Mouse (Mus musculus) heart, embryonic 12.5 days (tissue): Measurements from ENCODE around the gene Gm4881. TPM values are rescaled to one million over a fixed set of nuclear protein-coding genes. Genes with fewer than 3 reads are reported as not detected.

ENCODE experiments used
- ATAC-seq: fragments of 200-750 bp; cut with Nextera tagmentation; 2 replicates; pipeline ENCODE4 v1.8.0; 2017; ENCODE audit warnings: moderate TSS enrichment, moderate library complexity; ENCODE audit not compliant: insufficient number of reproducible peaks, low FRiP score
- H3K27ac ChIP-seq: fragments of 300-500 bp; sonication (generic); 2 replicates; pipeline ENCODE4 v1.5.1; 2016; ENCODE audit warnings: mild to moderate bottlenecking, moderate library complexity; ENCODE audit not compliant: poor library complexity, severe bottlenecking
- H3K27me3 ChIP-seq: fragments of 300-500 bp; sonication (generic); replicated peaks from 2 replicates; pipeline ENCODE4 v1.6.1; 2016; ENCODE audit warnings: mild to moderate bottlenecking, moderate library complexity
- H3K36me3 ChIP-seq: fragments of 300-500 bp; sonication (generic); 2 replicates; pipeline ENCODE4 v1.6.1; 2016; ENCODE audit warnings: mild to moderate bottlenecking, moderate library complexity
- H3K4me1 ChIP-seq: fragments of 300-500 bp; sonication (generic); replicated peaks from 2 replicates; pipeline ENCODE4 v1.6.1; 2016; ENCODE audit warnings: mild to moderate bottlenecking
- H3K4me2 ChIP-seq: fragments of 300-500 bp; sonication (generic); 2 replicates; pipeline ENCODE4 v1.6.1; 2016; ENCODE audit warnings: mild to moderate bottlenecking, moderate library complexity
- H3K4me3 ChIP-seq: fragments of 300-500 bp; sonication (generic); 2 replicates; pipeline ENCODE4 v1.5.1; 2016; ENCODE audit warnings: mild to moderate bottlenecking
- H3K9ac ChIP-seq: fragments of 300-500 bp; sonication (generic); 2 replicates; pipeline ENCODE4 v1.6.1; 2016; ENCODE audit warnings: mild to moderate bottlenecking, moderate library complexity
- H3K9me3 ChIP-seq: fragments of 300-500 bp; sonication (generic); replicated peaks from 2 replicates; pipeline ENCODE4 v1.6.1; 2016; ENCODE audit warnings: mild to moderate bottlenecking, moderate library complexity
- WGBS: fragments of 180-500 bp; shearing (Covaris S2); methylation state at CpG from one replicate; pipeline ENCODE4 v1.1.7; 2016; 5-methylcytosine and 5-hydroxymethylcytosine counted together
- polyA plus RNA-seq: library from polyadenylated mRNA; unstranded; fragments of >200 nt; fragmentation: Nextera tagmentation; extraction: Ambion mirVana; gene quantifications from 2 replicates; pipeline ENCODE4 v1.2.1, GENCODE M21; 2016

The Gm4881 gene
- polyA plus RNA-seq, 1 experiment from 2014 or later, result not detected

DNA sequence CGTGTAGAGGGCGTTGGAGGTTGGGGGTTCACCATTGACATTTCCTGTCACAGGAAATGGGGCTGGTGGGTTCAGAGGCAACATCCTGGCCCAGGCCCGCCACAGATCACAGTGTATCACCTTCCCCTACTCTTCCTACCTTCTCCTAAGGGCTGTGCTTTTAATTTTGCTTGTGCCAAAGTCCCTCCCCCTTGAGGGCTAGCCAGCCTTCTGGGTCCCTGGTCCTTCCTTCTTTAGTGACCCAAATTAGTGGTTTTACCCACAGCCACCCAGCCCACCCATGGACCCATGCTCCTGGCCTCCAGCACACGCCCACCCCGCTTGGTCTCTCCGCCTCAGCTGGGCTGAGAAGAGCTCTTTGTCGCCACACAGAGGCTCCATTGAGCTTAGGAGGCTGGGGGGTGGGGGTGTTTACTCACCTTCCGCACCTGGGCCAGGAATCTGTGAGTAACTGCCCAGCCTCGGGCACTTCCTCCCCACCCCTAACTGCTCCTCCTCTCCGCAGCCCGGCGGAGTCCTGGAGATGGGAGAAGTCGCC, 37.0 kb downstream of the Gm4881 start:
- H3K4me2 ChIP-seq, result peak overlapping the region; percentile 20
- H3K27me3 ChIP-seq, result no peaks in the 10 kb centered on the region
- peaks cover 36% of the 10 kb centered on the region for H3K4me1 ChIP-seq
- WGBS, result 41% methylated on average over 13 of the region's 13 CpGs
- H3K27ac ChIP-seq, result no peak overlapping the region
- H3K4me3 ChIP-seq, result no peak overlapping the region
- peaks cover 36% of the 10 kb centered on the region for H3K36me3 ChIP-seq
- ATAC-seq, result no peak
- H3K9me3 ChIP-seq, result no peaks in the 10 kb centered on the region
- H3K9ac ChIP-seq, result 0 out of 2 replicates have a peak overlapping the region, but pooled peaks have one; percentile 43

DNA sequence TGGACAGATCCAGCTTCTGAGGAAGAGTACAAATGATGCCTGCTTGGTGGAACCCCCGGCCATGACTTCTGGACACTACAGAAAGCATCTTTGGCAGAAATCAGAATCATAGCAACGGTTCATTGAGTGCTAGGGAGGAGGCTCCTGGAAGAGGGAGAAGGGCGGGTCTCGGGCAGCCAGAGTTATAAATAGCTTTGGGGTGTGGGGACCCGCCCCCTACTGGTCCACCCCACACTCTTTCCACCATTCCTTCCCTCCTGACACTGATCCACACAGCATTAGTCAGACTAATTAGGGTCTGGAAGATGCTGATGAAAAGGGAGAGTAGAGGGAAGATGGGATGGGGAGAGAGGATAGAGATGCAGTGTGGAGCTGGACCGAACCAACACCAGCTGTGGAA, 37.7 kb downstream of the Gm4881 start:
- 18% methylated on average over 6 of the region's 6 CpGs for WGBS
- peaks cover 29% of the 10 kb centered on the region for H3K36me3 ChIP-seq
- H3K27ac ChIP-seq, result no peak overlapping the region
- H3K4me3 ChIP-seq, result no peak overlapping the region
- ATAC-seq, result no peak
- peaks cover 42% of the 10 kb centered on the region for H3K4me1 ChIP-seq
- H3K9me3 ChIP-seq, result no peaks in the 10 kb centered on the region
- no peaks in the 10 kb centered on the region for H3K27me3 ChIP-seq
- H3K9ac ChIP-seq, result peak overlapping the region; percentile 43; the same call in 1 of the 2 replicates
- H3K4me2 ChIP-seq, result peak overlapping the region; percentile 20

DNA sequence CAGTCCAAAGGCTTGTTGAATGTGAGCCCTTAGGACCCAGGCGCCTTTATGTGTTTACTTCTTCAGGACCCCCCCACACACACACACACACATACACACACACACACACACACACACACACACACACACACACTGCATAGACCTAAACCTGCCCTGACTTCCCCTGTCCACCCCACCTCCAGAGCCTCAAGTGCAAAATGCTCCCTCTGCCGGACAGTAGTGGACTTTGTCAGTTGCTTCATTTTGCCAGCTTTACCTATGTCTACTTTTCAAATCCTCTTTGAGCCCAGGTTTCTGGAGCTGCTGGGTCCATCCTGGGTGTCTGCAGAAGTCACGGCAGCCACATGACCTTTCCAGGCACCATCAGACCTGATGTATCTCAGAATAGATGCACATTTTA, 39.4 kb downstream of the Gm4881 start:
- Histone ChIP-seq H3K27me3 (no peaks in the 10 kb centered on the region), H3K27ac (peak overlapping the region; percentile 52; the same call in 1 of the 2 replicates), H3K9ac (peak overlapping the region; percentile 83), H3K4me3 (peak overlapping the region; percentile 68), H3K9me3 (no peaks in the 10 kb centered on the region), H3K36me3 (peaks cover 19% of the 10 kb centered on the region), H3K4me2 (peak overlapping the region; percentile 92), H3K4me1 (peaks cover 42% of the 10 kb centered on the region)
- peak; percentile 18; the same call in 1 of the 2 replicates for ATAC-seq
- WGBS, result 17% methylated on average over 3 of the region's 3 CpGs

DNA sequence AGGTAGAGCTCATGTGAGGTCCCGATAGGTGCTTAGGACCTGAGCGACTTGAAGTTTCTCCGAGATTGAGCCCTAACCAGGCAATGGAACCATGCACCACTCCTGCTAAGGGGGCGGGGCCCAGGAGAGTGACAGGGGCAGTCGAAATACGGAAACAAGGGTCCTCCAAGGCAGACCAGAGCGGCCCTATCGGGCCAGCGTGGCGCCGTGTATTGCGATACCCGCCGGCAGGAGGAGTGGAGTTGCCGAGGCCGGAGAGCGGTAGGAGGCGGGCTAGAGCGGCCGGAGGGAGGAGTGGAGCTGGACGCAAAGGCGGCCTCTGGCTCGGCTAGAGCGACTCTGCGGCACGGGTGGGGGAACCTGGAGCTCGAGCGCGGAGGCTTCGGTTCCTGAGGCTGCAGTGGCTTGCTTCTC, 40.2 kb downstream of the Gm4881 start:
- Histone ChIP-seq H3K9me3 (no peaks in the 10 kb centered on the region), H3K36me3 (peaks cover 12% of the 10 kb centered on the region), H3K27me3 (no peaks in the 10 kb centered on the region), H3K4me2 (peak overlapping the region; percentile 92), H3K27ac (peak overlapping the region; percentile 89), H3K4me1 (peaks cover 42% of the 10 kb centered on the region), H3K9ac (peak overlapping the region; percentile 83), H3K4me3 (peak overlapping the region; percentile 68)
- peak; percentile 95 for ATAC-seq
- under 1% methylated on average over 30 of the region's 30 CpGs for WGBS

DNA sequence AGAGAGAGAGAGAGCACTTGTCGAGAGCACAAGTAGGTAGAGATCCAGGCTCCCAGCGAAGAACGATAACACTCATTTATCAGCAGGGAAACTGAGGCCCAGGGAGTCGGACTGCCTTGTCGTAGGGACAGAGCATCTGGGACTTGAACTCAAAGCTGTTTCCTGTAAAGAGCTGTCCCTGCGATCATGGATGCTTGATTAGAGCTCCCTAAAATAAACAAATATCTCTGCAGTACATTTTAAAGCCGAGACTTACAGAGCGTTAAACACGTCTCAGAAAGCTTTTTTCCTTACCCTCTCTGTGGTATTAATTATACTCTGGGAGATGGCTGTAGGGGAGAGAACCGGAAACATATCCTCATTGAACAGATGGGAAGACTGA, 40.9 kb downstream of the Gm4881 start:
- 23% methylated on average over 10 of the region's 10 CpGs for WGBS
- Histone ChIP-seq H3K4me3 (peak overlapping the region; percentile 68), H3K9me3 (no peaks in the 10 kb centered on the region), H3K27ac (peak overlapping the region; percentile 89), H3K4me2 (peak overlapping the region; percentile 92), H3K4me1 (peaks cover 42% of the 10 kb centered on the region), H3K9ac (peak overlapping the region; percentile 83), H3K27me3 (no peaks in the 10 kb centered on the region), H3K36me3 (peaks cover 5% of the 10 kb centered on the region)
- no peak for ATAC-seq

DNA sequence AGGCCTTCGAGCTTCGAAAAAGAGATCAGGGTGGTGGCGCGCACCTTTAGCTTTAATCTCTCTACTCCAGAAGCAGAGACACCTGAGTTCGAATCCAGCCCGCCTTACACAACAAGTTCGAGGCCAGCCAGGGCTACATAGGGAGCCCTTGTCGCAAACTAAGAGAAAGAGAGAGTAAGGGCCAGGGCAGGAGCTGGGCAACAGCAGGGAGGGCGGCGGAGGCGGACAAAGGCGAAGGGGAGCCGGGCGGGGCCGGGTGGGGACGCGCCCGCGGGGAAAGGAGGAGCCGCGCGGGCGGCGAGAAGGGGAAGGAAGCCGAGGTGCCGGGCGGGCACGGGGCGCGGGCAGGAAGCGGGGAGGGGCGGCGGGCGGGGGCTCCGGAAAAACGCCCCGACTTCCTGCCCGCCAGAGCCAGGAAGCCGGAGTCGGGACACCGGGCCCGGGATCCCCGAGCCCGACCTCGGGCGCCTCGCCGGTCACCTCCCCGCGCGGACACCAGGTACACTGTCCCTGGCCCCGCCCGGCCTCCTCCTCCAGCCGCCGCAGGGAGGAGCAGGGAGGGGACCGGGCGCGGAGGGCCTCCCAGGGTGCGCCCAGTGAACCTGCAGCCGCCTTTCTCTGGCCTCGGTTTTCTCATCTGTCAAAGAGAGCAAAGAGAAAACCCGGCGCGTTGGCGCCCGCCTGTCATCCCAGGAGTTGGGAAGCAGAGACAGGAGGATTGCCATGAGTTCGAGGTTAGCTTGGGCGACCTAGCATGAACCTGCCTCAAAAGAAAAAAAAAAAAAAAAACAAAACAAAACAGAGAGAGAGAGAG, 41.5 kb downstream of the Gm4881 start, which contains the start of gene Arhgef1:
Arhgef1 (plus strand) TSS at position 283 of the 814 bp plus-strand sequence.
- no peaks in the 10 kb centered on the region for H3K27me3 ChIP-seq
- H3K9ac ChIP-seq, result peak within 1 kb of the TSS; percentile 83
- peak within 1 kb of the TSS; percentile 92 for H3K4me2 ChIP-seq
- WGBS, result 5% methylated on average over 61 of the region's 68 CpGs
- no peaks in the 10 kb centered on the region for H3K9me3 ChIP-seq
- peak within 1 kb of the TSS; percentile 68 for H3K4me3 ChIP-seq
- peak within 1 kb of the TSS; percentile 89 for H3K27ac ChIP-seq
- H3K4me1 ChIP-seq, result peaks cover 42% of the 10 kb centered on the region
- no peaks in the 10 kb centered on the region for H3K36me3 ChIP-seq
- ATAC-seq, result peak; percentile 50

DNA sequence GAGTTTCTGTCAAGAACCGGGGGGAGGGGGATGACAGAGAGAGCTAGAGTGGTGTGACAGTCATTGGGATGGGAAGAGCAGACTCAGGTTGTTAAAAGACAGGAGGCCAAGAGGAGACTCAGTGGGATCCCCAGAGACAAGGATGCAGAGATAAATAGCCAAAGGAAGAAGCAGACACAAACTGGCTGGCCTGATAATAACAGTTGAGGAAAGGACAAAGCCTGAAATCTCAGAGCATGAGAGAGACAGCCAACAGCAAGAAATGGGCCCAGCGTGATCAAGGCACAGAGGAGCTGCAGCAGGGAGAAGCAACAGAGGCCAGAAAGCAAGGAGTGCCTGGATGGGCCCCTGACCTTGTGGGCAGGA, 42.0 kb downstream of the Gm4881 start:
- H3K27me3 ChIP-seq, result no peaks in the 10 kb centered on the region
- H3K4me2 ChIP-seq, result peak overlapping the region; percentile 92
- peak overlapping the region; percentile 83 for H3K9ac ChIP-seq
- H3K9me3 ChIP-seq, result no peaks in the 10 kb centered on the region
- peaks cover 37% of the 10 kb centered on the region for H3K4me1 ChIP-seq
- H3K4me3 ChIP-seq, result peak overlapping the region; percentile 68
- no peaks in the 10 kb centered on the region for H3K36me3 ChIP-seq
- WGBS, result 29% methylated on average over 2 of the region's 2 CpGs
- ATAC-seq, result no peak
- H3K27ac ChIP-seq, result peak overlapping the region; percentile 89

DNA sequence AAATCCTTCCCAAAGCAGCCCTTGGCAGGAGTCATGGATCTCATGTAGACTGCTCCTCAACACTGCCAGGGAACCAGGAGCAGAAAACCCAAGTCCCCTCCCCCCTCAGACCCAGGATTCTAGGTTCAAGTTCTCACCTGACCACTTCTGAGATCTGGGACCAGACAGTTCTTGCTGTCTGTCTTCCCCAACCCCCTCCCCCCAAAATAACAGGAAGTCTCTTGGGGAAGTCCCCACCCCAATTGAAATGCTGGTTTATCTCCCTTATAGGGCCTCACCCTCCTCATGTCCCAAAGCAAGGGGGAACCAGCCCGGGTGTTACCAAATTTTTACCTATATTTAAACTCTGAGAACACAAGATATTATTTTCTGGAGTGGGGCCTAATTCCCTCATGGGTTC, 42.5 kb downstream of the Gm4881 start:
- peak overlapping the region; percentile 68 for H3K4me3 ChIP-seq
- 41% methylated on average over 1 of the region's 1 CpGs for WGBS
- peak overlapping the region; percentile 92 for H3K4me2 ChIP-seq
- H3K4me1 ChIP-seq, result peaks cover 33% of the 10 kb centered on the region
- H3K9me3 ChIP-seq, result no peaks in the 10 kb centered on the region
- H3K27ac ChIP-seq, result peak overlapping the region; percentile 89
- H3K36me3 ChIP-seq, result no peaks in the 10 kb centered on the region
- ATAC-seq, result no peak
- no peaks in the 10 kb centered on the region for H3K27me3 ChIP-seq
- H3K9ac ChIP-seq, result 0 out of 2 replicates have a peak overlapping the region, but pooled peaks have one; percentile 83

DNA sequence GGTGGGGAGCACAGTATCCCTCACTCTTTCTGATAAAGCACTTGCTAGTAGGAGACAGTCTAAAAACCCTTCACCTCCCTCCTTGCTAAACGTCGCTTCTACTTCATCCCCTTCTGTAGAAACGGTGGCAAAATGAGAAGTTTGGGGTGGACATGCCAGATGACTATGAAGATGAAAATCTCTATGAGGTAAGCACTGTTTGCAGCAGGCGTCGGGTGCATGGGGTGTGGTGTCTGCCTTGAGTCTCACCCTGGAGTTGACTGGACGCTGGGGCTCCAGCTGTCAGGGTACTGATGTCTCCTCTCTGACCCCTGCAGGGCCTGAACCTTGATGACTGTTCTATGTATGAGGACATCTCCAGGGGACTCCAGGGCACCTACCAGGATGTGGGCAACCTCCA, 43.2 kb downstream of the Gm4881 start:
- 68% methylated on average over 6 of the region's 6 CpGs for WGBS
- no peak overlapping the region for H3K9ac ChIP-seq
- ATAC-seq, result no peak
- peaks cover 26% of the 10 kb centered on the region for H3K4me1 ChIP-seq
- no peaks in the 10 kb centered on the region for H3K27me3 ChIP-seq
- H3K9me3 ChIP-seq, result no peaks in the 10 kb centered on the region
- H3K4me2 ChIP-seq, result no peak overlapping the region
- no peak overlapping the region for H3K27ac ChIP-seq
- H3K4me3 ChIP-seq, result no peak overlapping the region
- H3K36me3 ChIP-seq, result no peaks in the 10 kb centered on the region

DNA sequence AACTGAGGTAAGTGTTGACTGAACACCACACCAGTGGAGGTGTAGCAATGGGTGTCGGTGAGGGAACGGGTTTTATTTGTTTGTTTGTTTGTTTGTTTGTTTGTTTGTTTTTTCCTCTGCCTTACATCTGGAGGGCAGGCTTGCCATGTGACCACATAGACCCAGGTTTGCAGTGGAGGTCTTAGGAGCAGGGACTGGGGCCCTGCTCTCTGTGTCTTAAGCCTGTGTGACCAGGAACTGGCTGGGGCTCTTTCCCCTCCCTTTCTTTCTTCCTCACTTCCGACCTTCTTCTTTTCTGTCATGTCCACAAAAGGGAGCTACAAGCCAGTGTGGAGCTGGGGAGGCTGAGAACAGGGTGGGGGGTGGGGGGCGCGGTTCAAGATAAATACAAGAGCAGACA, 46.3 kb downstream of the Gm4881 start:
- Histone ChIP-seq H3K9me3 (no peaks in the 10 kb centered on the region), H3K27me3 (no peaks in the 10 kb centered on the region), H3K36me3 (no peaks in the 10 kb centered on the region), H3K4me2 (no peak overlapping the region), H3K9ac (no peak overlapping the region), H3K4me3 (no peak overlapping the region), H3K27ac (no peak overlapping the region), H3K4me1 (peaks cover 10% of the 10 kb centered on the region)
- no peak for ATAC-seq
- 68% methylated on average over 5 of the region's 5 CpGs for WGBS

DNA sequence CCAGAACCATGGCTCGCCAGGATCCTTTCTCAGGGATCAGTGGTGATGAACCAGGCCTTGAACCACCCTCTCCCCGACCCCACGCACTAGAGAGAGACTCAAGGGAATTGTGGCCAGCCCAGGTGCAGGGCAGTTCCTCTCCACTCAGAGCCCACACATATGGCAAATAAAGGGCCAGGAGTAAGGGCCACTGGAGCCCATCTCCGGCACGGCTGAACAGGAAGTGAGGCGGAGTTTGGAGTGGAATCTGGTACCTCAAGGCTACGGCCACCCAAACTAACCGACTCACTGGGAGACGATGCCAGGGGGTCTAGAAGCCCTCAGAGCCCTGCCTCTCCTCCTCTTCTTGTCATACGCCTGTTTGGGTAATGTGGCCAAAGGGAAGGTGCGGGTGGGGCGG, 47.1 kb downstream of the Gm4881 start, which contains the start of gene Cd79a:
Cd79a (plus strand) TSS at position 158 of the 400 bp plus-strand sequence.
- Histone ChIP-seq H3K4me1 (peaks cover 6% of the 10 kb centered on the region), H3K9ac (no peak within 1 kb of the TSS), H3K27me3 (no peaks in the 10 kb centered on the region), H3K9me3 (no peaks in the 10 kb centered on the region), H3K4me2 (no peak within 1 kb of the TSS), H3K36me3 (no peaks in the 10 kb centered on the region), H3K4me3 (no peak within 1 kb of the TSS), H3K27ac (no peak within 1 kb of the TSS)
- no peak for ATAC-seq
- 70% methylated on average over 12 of the region's 12 CpGs for WGBS
